Mouse (Mus musculus) lung, embryonic 16.5 days (tissue): Measurements from ENCODE around the gene Ccr10. TPM values are rescaled to one million over a fixed set of nuclear protein-coding genes. Genes with fewer than 3 reads are reported as not detected.
"Not testable (repeated sequence)": the region's sequence is repeated elsewhere in the genome, so short reads cannot be mapped to it uniquely, and the experiment has no call there.

ENCODE experiments used
- ATAC-seq: fragments of 200-750 bp; cut with Nextera tagmentation; 2 replicates; pipeline ENCODE4 v1.8.0; 2017; ENCODE audit warnings: low read depth, mild to moderate bottlenecking, moderate library complexity
- H3K27ac ChIP-seq: fragments of 300-500 bp; sonication (generic); 2 replicates; pipeline ENCODE4 v1.5.1; 2014; ENCODE audit warnings: mild to moderate bottlenecking, control low read depth, low read length
- H3K27me3 ChIP-seq: fragments of 300-500 bp; sonication (generic); 2 replicates; pipeline ENCODE4 v1.6.1; 2014; ENCODE audit warnings: low read depth, low read length, mixed read lengths; ENCODE audit not compliant: control insufficient read depth, insufficient read depth
- H3K36me3 ChIP-seq: fragments of 300-500 bp; sonication (generic); 2 replicates; pipeline ENCODE4 v1.6.1; 2014; ENCODE audit warnings: low read length; ENCODE audit not compliant: control insufficient read depth, insufficient read depth
- H3K4me1 ChIP-seq: fragments of 300-500 bp; sonication (generic); replicated peaks from 2 replicates; pipeline ENCODE4 v1.6.1; 2014; ENCODE audit warnings: low read length, mixed read lengths; ENCODE audit not compliant: control insufficient read depth, insufficient read depth
- H3K4me2 ChIP-seq: fragments of 300-500 bp; sonication (generic); 2 replicates; pipeline ENCODE4 v1.6.1; 2014; ENCODE audit warnings: low read depth, low read length, control low read depth
- H3K4me3 ChIP-seq: fragments of 300-500 bp; sonication (generic); 2 replicates; pipeline ENCODE4 v1.5.1; 2014; ENCODE audit warnings: mild to moderate bottlenecking, low read length, control low read depth
- H3K9ac ChIP-seq: fragments of 300-500 bp; sonication (generic); 2 replicates; pipeline ENCODE4 v1.6.1; 2014; ENCODE audit warnings: low read length, control low read depth
- H3K9me3 ChIP-seq: fragments of 300-500 bp; sonication (generic); 2 replicates; pipeline ENCODE4 v1.6.1; 2016; ENCODE audit warnings: low read length; ENCODE audit not compliant: control insufficient read depth
- WGBS: fragments of 180-500 bp; shearing (Covaris S2); extraction: QIAGEN DNeasy Blood & Tissue Kit; methylation state at CpG from one replicate; pipeline ENCODE4 v1.1.7; 2014; 5-methylcytosine and 5-hydroxymethylcytosine counted together
- polyA plus RNA-seq: library from polyadenylated mRNA; unstranded; fragments of >200 nt; fragmentation: Nextera tagmentation; extraction: Ambion mirVana; gene quantifications from 2 replicates; pipeline ENCODE4 v1.2.1, GENCODE M21; 2015

Gene Ccr10
- polyA plus RNA-seq, 1 experiment from 2014 or later: 0.23 TPM

- ATAC-seq: no peak
- H3K36me3 ChIP-seq: peaks cover 39% of the 10 kb centered on the region
- peaks cover 30% of the 10 kb centered on the region for H3K4me1 ChIP-seq
- H3K4me3 ChIP-seq: no peak overlapping the region
- H3K27ac ChIP-seq: peak overlapping the region; percentile 33; the same call in 1 of the 2 replicates
- WGBS: 57% methylated on average over 5 of the region's 5 CpGs
- H3K27me3 ChIP-seq: peaks cover 3% of the 10 kb centered on the region; the same call in 1 of the 2 replicates
- no peak overlapping the region for H3K9ac ChIP-seq
- no peaks in the 10 kb centered on the region for H3K9me3 ChIP-seq
- H3K4me2 ChIP-seq: no peak overlapping the region
Measured at GRCm38 (mm10) chr11:101162301-101162700, 12.9 kb downstream of the Ccr10 start.

- 86% methylated on average over 15 of the region's 15 CpGs for WGBS
- H3K9me3 ChIP-seq: no peaks in the 10 kb centered on the region
- no peak overlapping the region for H3K27ac ChIP-seq
- no peak overlapping the region for H3K4me2 ChIP-seq
- no peak for ATAC-seq
- H3K36me3 ChIP-seq: peaks cover 32% of the 10 kb centered on the region
- no peak overlapping the region for H3K4me3 ChIP-seq
- peaks cover 30% of the 10 kb centered on the region for H3K4me1 ChIP-seq
- peaks cover 3% of the 10 kb centered on the region; the same call in 1 of the 2 replicates for H3K27me3 ChIP-seq
- no peak overlapping the region for H3K9ac ChIP-seq
Measured at GRCm38 (mm10) chr11:101161551-101161950, 13.7 kb downstream of the Ccr10 start.

- peaks cover 32% of the 10 kb centered on the region for H3K4me1 ChIP-seq
- not testable (repeated sequence) for H3K9ac ChIP-seq, H3K4me3 ChIP-seq, H3K9me3 ChIP-seq, H3K4me2 ChIP-seq, H3K27me3 ChIP-seq, H3K27ac ChIP-seq, ATAC-seq
- 73% methylated on average over 8 of the region's 8 CpGs for WGBS
- H3K36me3 ChIP-seq: peaks cover 27% of the 10 kb centered on the region
Measured at GRCm38 (mm10) chr11:101160981-101161505, 14.2 kb downstream of the Ccr10 start.

- 60% methylated on average over 7 of the region's 10 CpGs for WGBS
- H3K27ac ChIP-seq, H3K4me2 ChIP-seq, H3K27me3 ChIP-seq, H3K9ac ChIP-seq, H3K9me3 ChIP-seq, ATAC-seq, H3K4me3 ChIP-seq: not testable (repeated sequence)
- peaks cover 24% of the 10 kb centered on the region for H3K36me3 ChIP-seq
- H3K4me1 ChIP-seq: peaks cover 32% of the 10 kb centered on the region
Measured at GRCm38 (mm10) chr11:101160151-101160550, 15.1 kb downstream of the Ccr10 start.

- H3K27ac ChIP-seq: no peak within 1 kb of the TSS
- no peaks in the 10 kb centered on the region for H3K36me3 ChIP-seq
- H3K9ac ChIP-seq: peak within 1 kb of the TSS; percentile 73
- peak within 1 kb of the TSS; percentile 51 for H3K4me3 ChIP-seq
- 2% methylated on average over 36 of the region's 36 CpGs for WGBS
- ATAC-seq: peak; percentile 74
- H3K9me3 ChIP-seq: no peaks in the 10 kb centered on the region
- peaks cover 6% of the 10 kb centered on the region for H3K4me1 ChIP-seq
- peak within 1 kb of the TSS; percentile 89 for H3K4me2 ChIP-seq
- no peaks in the 10 kb centered on the region for H3K27me3 ChIP-seq
Measured at GRCm38 (mm10) chr11:101155728-101156371, 19.4 kb downstream of the Ccr10 start, which contains the start of gene Tubg2. Gene Tubg2 (plus strand): TSS chr11:101155907.

- no peak for ATAC-seq
- WGBS: 59% methylated on average over 6 of the region's 6 CpGs
- Histone ChIP-seq H3K4me1 (peaks cover 6% of the 10 kb centered on the region), H3K9ac (no peak overlapping the region), H3K27ac (no peak overlapping the region), H3K9me3 (no peaks in the 10 kb centered on the region), H3K4me3 (no peak overlapping the region), H3K4me2 (peak overlapping the region; percentile 89; the same call in 1 of the 2 replicates), H3K36me3 (no peaks in the 10 kb centered on the region), H3K27me3 (no peaks in the 10 kb centered on the region)
Measured at GRCm38 (mm10) chr11:101155151-101155550, 20.1 kb downstream of the Ccr10 start.

GRCm38 (mm10) chr11:101154648-101155047 lies 20.6 kb downstream of the Ccr10 start:
- Histone ChIP-seq H3K27ac (no peak overlapping the region), H3K4me2 (no peak overlapping the region), H3K27me3 (no peaks in the 10 kb centered on the region), H3K9me3 (no peaks in the 10 kb centered on the region), H3K9ac (no peak overlapping the region), H3K4me1 (peaks cover 8% of the 10 kb centered on the region), H3K36me3 (no peaks in the 10 kb centered on the region), H3K4me3 (no peak overlapping the region)
- ATAC-seq: no peak

GRCm38 (mm10) chr11:101152825-101153224 lies 22.4 kb downstream of the Ccr10 start:
- 74% methylated on average over 1 of the region's 1 CpGs for whole genome bisulfite sequencing
- no peaks in the 10 kb centered on the region for H3K36me3 ChIP-seq
- no peak overlapping the region for H3K4me2 ChIP-seq
- no peaks in the 10 kb centered on the region for H3K27me3 ChIP-seq
- H3K9ac ChIP-seq: no peak overlapping the region
- no peak overlapping the region for H3K4me3 ChIP-seq
- no peak for ATAC-seq
- no peaks in the 10 kb centered on the region for H3K9me3 ChIP-seq
- no peak overlapping the region for H3K27ac ChIP-seq
- H3K4me1 ChIP-seq: peaks cover 18% of the 10 kb centered on the region

- Histone ChIP-seq H3K9me3 (no peaks in the 10 kb centered on the region), H3K4me1 (peaks cover 17% of the 10 kb centered on the region), H3K9ac (no peak overlapping the region), H3K27ac (no peak overlapping the region), H3K27me3 (no peaks in the 10 kb centered on the region), H3K4me3 (no peak overlapping the region), H3K4me2 (no peak overlapping the region), H3K36me3 (no peaks in the 10 kb centered on the region)
- no peak for ATAC-seq
- WGBS: 54% methylated on average over 2 of the region's 2 CpGs
Measured at GRCm38 (mm10) chr11:101151063-101151462, 24.2 kb downstream of the Ccr10 start.
